In genomic region chr11:88718766-88719595, GRCm38 (mm10) we compare ENCODE assay signal across 8 mouse cellular contexts. TPM values are rescaled to one million over a fixed set of nuclear protein-coding genes. Genes with fewer than 3 reads are reported as not detected.
DNase-seq lines count a peak whose midpoint lies in the region; ATAC-seq and TF ChIP-seq lines count a peak whose summit lies in the region.

No protein-coding gene starts in this region.

- peak overlapping the region; percentile 97 for H3K9ac ChIP-seq in lung, embryonic 14.5 days
- peak overlapping the region; percentile 76 for H3K9ac ChIP-seq in forebrain, embryonic 14.5 days (ENCODE audit: low read length)
- H3K9ac ChIP-seq in midbrain, embryonic 14.5 days (replicated peaks; ENCODE audit: low read length) = peak overlapping the region; percentile 97

- peak; percentile 62 for DNase-seq in lung, embryonic 14.5 days
- no peak for DNase-seq in lung, postnatal 10 days
- DNase-seq in ZHBTc4 (ENCODE audit: low read depth, low spot score) = peak; percentile 66
- peak; percentile 63 for DNase-seq in forebrain, embryonic 14.5 days (ENCODE audit: low spot score)
- DNase-seq in limb, embryonic 10.5 days (ENCODE audit: low spot score) = no peak
- DNase-seq in midbrain, embryonic 14.5 days = no peak
- DNase-seq in thymus, postnatal 25 days = no peak
- no peak for DNase-seq in adrenal gland, adult 8-10 months

- H3K27ac ChIP-seq in lung, embryonic 14.5 days (ENCODE audit: low read depth) = peak overlapping the region; percentile 91
- peak overlapping the region; percentile 85 for H3K27ac ChIP-seq in forebrain, embryonic 14.5 days (ENCODE audit: low read depth, low read length)
- peak overlapping the region; percentile 99 for H3K27ac ChIP-seq in limb, embryonic 10.5 days
- peak overlapping the region; percentile 93 for H3K27ac ChIP-seq in midbrain, embryonic 14.5 days (replicated peaks; ENCODE audit: low read depth, low read length)

- H3K4me2 ChIP-seq in lung, embryonic 14.5 days = peak overlapping the region; percentile 71
- peak overlapping the region; percentile 82 for H3K4me2 ChIP-seq in forebrain, embryonic 14.5 days (ENCODE audit: low read length)
- peak overlapping the region; percentile 94 for H3K4me2 ChIP-seq in midbrain, embryonic 14.5 days (ENCODE audit: low read length)

- no peaks in the 10 kb centered on the region for H3K27me3 ChIP-seq in lung, embryonic 14.5 days (ENCODE audit: insufficient read depth, low read length)
- H3K27me3 ChIP-seq in forebrain, embryonic 14.5 days (replicated peaks; ENCODE audit: control insufficient read depth, insufficient read depth, low read length) = no peaks in the 10 kb centered on the region
- H3K27me3 ChIP-seq in limb, embryonic 10.5 days (ENCODE audit: low read depth, poor library complexity, severe bottlenecking) = 0 out of 2 replicates have a peak, but pooled peaks cover 6% of the 10 kb centered on the region
- no peaks in the 10 kb centered on the region for H3K27me3 ChIP-seq in midbrain, embryonic 14.5 days (ENCODE audit: control insufficient read depth, insufficient read depth, low read length)

- WGBS in lung, embryonic 14.5 days = 4% methylated on average over 38 of the region's 38 CpGs
- WGBS in forebrain, embryonic 14.5 days = 2% methylated on average over 38 of the region's 38 CpGs
- WGBS in limb, embryonic 10.5 days = 5% methylated on average over 38 of the region's 38 CpGs
- 3% methylated on average over 38 of the region's 38 CpGs for WGBS in midbrain, embryonic 14.5 days

- H3K9me3 ChIP-seq in lung, embryonic 14.5 days (ENCODE audit: low read depth, low read length) = no peaks in the 10 kb centered on the region
- no peaks in the 10 kb centered on the region for H3K9me3 ChIP-seq in forebrain, embryonic 14.5 days (replicated peaks; ENCODE audit: control insufficient read depth, low read length)
- H3K9me3 ChIP-seq in limb, embryonic 10.5 days (replicated peaks) = no peaks in the 10 kb centered on the region
- no peaks in the 10 kb centered on the region for H3K9me3 ChIP-seq in midbrain, embryonic 14.5 days (ENCODE audit: control insufficient read depth, low read length)

- H3K36me3 ChIP-seq in lung, embryonic 14.5 days (ENCODE audit: insufficient read depth) = 0 out of 2 replicates have a peak, but pooled peaks cover 2% of the 10 kb centered on the region
- no peaks in the 10 kb centered on the region for H3K36me3 ChIP-seq in forebrain, embryonic 14.5 days (ENCODE audit: control insufficient read depth, insufficient read depth, low read length)
- peaks cover 16% of the 10 kb centered on the region for H3K36me3 ChIP-seq in limb, embryonic 10.5 days
- H3K36me3 ChIP-seq in midbrain, embryonic 14.5 days (ENCODE audit: control insufficient read depth, insufficient read depth, low read length) = no peaks in the 10 kb centered on the region

- no peak for TF ChIP-seq CTCF in lung, embryonic 14.5 days (IDR thresholded peaks at IDR 0.05; ENCODE audit: low read depth)

- peak; percentile 44 for ATAC-seq in lung, embryonic 14.5 days (ENCODE audit: insufficient read depth)
- no peak for ATAC-seq in forebrain, embryonic 14.5 days
- no peak; the same call in 1 of the 2 replicates for ATAC-seq in midbrain, embryonic 14.5 days (ENCODE audit: low FRiP score, low TSS enrichment)

- peak overlapping the region; percentile 90 for H3K4me3 ChIP-seq in lung, embryonic 14.5 days (ENCODE audit: low read depth, low read length)
- H3K4me3 ChIP-seq in forebrain, embryonic 14.5 days (ENCODE audit: low read depth, low read length) = peak overlapping the region; percentile 89
- H3K4me3 ChIP-seq in limb, embryonic 10.5 days = peak overlapping the region; percentile 99
- H3K4me3 ChIP-seq in midbrain, embryonic 14.5 days (replicated peaks; ENCODE audit: low read depth, low read length) = peak overlapping the region; percentile 96

- H3K4me1 ChIP-seq in lung, embryonic 14.5 days (ENCODE audit: insufficient read depth) = peaks cover 12% of the 10 kb centered on the region
- peaks cover 17% of the 10 kb centered on the region for H3K4me1 ChIP-seq in forebrain, embryonic 14.5 days (ENCODE audit: control insufficient read depth, insufficient read depth, low read length)
- H3K4me1 ChIP-seq in limb, embryonic 10.5 days = peaks cover 51% of the 10 kb centered on the region
- H3K4me1 ChIP-seq in midbrain, embryonic 14.5 days (ENCODE audit: control insufficient read depth, insufficient read depth, low read length) = peaks cover 43% of the 10 kb centered on the region

RNA-seq across cellular contexts. Expression of gene Msi2, which starts 0.7 kb away (rescaled TPM):
- 12.7 TPM in 2 replicates for polyA plus RNA-seq in lung, embryonic 14.5 days (2014; fragmentation: Nextera tagmentation; extraction: Ambion mirVana)
- polyA plus RNA-seq in forebrain, embryonic 14.5 days (2014; fragmentation: Nextera tagmentation; extraction: Ambion mirVana) = 19.9 and 20.3 TPM in 2 replicates
- polyA plus RNA-seq in limb, embryonic 10.5 days (2016; fragmentation: Nextera tagmentation; extraction: Ambion mirVana) = 16.8 and 18.1 TPM in 2 replicates
- 33.1 and 61.8 TPM in 2 replicates for polyA plus RNA-seq in midbrain, embryonic 14.5 days (2014; fragmentation: Nextera tagmentation; extraction: Ambion mirVana)
- total RNA-seq in adrenal gland, adult 8-10 months (2022) = 100 to 1,000 TPM; 158 to 319 (median 228) TPM

Comparison
In these comparisons a context has a peak if more than half of its experiments do, and no peak if none do; other contexts are left out.
1. DNase-seq: peak in lung, embryonic 14.5 days (single experiment), ZHBTc4 (single experiment) and forebrain, embryonic 14.5 days (single experiment); none in lung, postnatal 10 days (single experiment), limb, embryonic 10.5 days (single experiment), midbrain, embryonic 14.5 days (single experiment), thymus, postnatal 25 days (single experiment) and adrenal gland, adult 8-10 months (single experiment).
2. Peak in every context shown above with its lines, with median percentiles within 50 percentile points of each other: H3K27ac ChIP-seq, H3K4me2 ChIP-seq, H3K4me3 ChIP-seq and H3K9ac ChIP-seq.